Mouse (Mus musculus) neural tube, embryonic 10.5 days (tissue): ENCODE measurements around the gene Gipc1.

Experiments used
- DNase-seq: peaks from one replicate; pipeline ENCODE4 v3.0.0-alpha.2; 2017; ENCODE audit warnings: low spot score; ENCODE audit errors: extremely low spot score

Gipc1 gene

GRCm38 (mm10) chr8:83648031-83648430 lies 4.4 kb upstream of the Gipc1 start:
- no peak for DNase-seq

GRCm38 (mm10) chr8:83649699-83650098 lies 2.8 kb upstream of the Gipc1 start:
- no peak for DNase-seq

GRCm38 (mm10) chr8:83652744-83653661 lies 526 bp downstream of the Gipc1 start:
- DNase-seq: peak; percentile 33

DNA sequence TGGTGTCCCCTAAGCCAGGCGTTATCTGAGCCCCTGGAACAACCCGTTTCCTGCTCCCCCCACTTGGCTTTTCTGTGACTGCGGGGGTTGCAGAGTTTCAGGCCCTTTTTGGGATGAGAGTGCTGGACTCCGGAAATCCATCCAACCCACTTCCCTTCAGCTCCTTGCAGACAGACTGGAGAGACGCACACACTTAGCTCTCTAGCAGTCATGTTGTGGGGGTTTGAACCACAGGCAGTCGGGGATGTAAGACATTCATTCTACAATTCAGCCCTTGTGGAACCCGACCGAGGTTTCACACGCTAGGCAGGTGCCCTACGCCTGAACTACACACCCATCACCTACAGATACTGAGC lies 1.2 kb downstream of the Gipc1 start:
- no peak for DNase-seq

DNA sequence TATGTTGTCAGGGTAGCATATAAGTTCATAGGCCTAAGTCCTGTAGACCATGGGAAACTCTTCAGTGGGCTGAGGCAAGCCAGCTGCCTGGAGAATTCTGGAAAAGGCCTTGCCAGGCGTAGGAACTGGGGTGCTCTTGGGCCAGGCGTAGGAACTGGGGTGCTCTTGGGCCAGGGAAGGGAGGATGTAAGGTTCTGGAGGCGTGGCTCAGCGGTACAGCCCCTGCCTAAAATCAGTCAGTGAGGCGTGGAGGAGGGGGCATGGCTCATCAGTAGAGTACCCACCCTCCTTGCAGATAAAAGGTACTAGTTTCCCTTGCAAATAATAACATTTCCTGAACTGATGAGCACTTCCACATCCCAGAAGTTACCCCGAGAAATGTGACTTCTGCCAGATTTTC lies 2.2 kb downstream of the Gipc1 start:
- no peak for DNase-seq

GRCm38 (mm10) chr8:83656043-83656442 lies 3.6 kb downstream of the Gipc1 start:
- no peak for DNase-seq

DNA sequence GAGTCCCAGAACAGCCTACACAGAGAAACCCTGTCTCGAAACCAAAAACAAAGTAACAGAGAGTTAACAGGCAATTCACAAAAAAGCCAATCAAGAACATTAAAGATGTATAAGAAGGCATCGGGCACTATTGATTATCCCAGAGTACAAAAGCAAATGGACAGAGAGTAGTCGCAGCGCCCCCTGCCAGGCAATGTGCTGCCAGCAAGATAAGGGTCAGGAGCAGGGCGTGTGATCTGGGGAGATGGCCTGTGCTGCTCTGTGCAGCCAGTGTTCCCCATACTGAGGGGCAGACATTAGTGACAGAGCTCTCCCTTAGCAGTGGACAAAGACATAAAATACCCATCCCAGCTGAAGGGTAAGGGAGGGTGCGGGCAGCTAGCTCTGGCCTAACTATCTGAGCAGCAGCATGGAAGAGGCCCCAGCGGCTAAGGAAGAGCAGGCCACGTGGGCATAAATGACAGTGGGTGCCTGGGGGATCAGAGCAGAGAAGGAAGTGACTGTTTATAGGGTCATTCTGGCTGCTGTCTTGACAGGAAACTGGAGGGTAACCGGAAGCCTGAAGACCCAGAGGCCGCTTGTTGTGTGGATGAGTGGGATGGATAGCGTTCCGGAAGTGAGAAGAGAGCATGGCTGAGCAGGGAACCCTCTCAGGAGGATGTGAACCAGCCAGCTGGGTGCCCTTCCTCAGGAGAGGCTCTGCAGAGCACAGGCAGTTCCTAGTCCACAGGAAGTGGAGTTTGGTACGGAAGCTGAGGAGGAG lies 4.2 kb downstream of the Gipc1 start:
- DNase-seq: no peak

DNA sequence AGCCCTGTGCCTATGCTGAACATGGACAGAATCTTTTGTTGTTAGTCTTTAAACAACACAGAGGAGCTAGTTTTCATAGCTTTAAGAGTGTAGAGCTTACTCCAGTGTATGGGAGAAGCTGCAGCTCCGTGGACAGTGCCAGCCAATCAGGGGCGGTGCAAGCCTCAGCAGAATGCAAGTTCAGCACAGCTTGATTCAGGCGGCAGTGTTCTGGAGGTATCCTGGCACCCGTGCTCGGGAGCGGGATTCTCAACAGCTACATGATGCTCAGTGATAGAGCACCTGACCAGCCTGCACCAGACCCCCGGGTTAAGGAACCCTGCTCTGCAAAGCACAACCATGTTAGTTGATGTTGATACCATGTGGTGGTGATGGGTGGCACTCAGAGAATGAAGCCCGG lies 8.1 kb downstream of the Gipc1 start:
- peak; percentile 34 for DNase-seq

DNA sequence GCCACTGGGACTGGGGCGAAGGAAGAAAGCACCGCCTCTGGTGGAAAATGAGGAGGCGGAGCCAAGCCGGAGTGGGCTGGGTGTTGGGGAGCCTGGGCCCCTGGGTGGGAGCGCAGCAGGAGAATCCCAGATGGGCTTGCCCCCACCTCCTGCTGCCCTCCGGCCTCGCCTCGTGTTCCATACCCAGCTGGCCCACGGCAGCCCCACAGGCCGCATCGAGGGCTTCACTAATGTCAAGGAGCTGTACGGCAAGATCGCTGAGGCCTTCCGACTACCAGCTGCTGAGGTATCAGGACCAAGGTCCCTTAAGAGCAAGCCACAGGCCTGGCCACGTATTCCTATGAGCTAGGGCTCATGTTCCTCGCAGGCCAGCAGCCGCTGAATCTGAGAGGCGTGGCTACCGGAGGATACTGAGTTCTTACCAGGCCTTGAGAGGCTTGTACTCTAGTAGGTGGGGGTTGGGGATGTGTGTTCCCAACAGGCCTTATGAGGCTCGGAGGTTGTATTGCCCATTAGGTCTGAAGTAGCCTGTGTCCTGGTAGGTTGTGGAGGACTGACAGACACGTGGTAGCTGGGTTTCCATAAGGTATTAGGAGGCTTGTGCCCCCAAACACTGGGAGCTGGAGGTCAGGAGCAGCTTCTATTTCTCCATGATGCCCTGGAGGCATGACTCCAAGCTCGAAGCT lies 8.7 kb downstream of the Gipc1 start:
- no peak for DNase-seq

DNA sequence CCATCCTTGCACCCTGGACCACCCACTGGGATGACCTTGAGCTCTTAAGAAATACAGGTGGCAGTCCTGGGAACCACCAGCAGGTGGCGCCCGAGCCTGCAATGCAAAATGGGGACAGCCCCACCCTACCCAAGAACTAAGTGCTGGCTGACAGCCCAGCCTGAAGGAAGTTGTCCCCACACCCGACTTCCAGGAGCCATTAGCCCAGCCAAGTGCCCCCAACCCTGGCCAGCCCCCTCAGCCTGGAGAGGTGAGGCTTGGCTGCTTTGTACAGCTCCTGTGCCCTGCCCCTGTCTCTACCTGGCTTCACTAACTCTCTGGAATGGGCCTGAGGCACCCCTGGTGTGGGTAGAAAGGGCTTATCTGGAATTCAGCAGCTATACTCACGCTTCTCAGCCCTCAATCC lies 9.9 kb downstream of the Gipc1 start:
- DNase-seq: peak; percentile 90

DNA sequence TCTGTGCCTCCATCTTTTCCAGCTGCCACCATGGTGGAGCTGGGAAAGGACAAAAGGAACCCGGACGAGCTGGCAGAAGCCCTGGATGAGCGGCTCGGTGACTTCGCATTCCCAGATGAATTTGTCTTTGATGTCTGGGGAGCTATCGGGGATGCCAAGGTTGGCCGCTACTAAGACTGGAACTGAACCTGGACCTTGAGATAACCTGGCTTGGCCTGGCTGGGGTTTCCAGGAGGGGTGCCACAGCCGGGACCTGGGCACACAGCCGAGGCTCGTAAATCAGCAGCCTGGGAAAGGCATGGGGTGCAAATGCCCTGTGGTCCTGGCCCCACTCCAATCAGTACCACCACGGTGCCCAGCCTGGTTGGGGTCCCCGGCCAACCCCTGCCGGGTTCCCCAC lies 11.6 kb downstream of the Gipc1 start:
- DNase-seq: no peak

- DNase-seq: no peak
These were observed 12.6 kb downstream of the Gipc1 start for GRCm38 (mm10) chr8:83664931-83665625.

DNA sequence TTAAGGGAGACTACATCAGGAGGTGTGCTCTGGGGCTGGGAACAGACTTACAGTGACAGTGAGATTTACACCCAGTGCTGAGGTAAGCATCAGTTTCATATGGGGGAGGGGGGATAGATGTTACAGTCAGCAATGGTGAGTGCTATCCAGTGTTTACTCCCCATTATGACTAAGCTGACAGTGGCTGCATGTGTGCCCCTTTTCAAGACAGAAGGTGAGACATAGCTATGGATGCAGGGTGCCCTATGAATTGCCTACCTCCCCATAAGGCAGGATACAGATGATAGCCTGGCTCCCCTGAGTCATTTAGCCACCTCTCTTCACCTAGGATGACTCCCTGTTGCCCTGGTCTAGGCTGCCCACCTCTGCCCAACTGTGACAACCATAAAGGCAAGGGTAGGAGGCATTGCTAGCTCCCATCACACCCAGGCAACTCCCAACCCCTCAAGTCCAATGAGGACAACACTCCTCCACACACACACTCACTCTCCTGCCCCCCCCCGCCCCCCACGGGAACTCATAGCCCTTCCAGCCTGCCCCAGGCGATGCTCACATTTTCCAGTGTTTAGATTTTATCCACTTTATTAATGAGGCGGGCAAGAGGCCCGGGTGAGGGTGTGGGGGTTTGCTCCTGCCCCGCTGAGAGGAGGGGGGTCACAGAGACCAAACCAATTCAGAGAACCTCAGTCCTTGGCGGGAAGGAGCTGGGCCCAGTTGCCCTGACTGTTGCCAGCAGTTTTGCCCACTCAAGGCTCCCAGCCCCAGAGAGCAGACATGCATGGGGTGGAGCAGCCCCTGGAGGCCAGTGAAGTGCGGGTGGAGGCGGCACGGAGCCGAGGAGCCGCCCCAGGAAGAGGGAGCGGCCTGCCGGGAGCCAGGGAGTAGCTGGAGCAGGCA lies 13.7 kb downstream of the Gipc1 start, which contains the start of gene Ptger1:
Gene Ptger1, plus strand, starts transcription at position 710 of the 897 bp plus-strand sequence.
- peak; percentile 18 for DNase-seq

DNA sequence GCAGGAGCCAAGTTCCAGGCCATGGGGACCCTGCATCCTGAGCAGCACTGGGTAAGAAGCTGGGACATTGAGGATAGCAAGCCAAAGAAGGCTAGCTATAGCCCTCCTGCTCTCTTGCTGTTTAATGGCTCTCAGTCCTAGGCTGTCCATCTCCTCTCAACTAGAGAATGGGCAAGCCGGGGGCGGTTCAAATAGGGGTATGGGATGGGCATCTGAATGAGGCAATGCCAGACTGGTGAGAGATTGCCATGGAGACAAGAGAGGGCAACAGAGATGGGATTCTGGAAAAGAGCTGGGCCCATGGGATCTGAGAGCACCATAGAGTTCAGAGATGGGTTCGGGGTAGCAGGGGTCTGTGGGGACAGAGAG lies 14.4 kb downstream of the Gipc1 start:
- peak; percentile 20 for DNase-seq

DNA sequence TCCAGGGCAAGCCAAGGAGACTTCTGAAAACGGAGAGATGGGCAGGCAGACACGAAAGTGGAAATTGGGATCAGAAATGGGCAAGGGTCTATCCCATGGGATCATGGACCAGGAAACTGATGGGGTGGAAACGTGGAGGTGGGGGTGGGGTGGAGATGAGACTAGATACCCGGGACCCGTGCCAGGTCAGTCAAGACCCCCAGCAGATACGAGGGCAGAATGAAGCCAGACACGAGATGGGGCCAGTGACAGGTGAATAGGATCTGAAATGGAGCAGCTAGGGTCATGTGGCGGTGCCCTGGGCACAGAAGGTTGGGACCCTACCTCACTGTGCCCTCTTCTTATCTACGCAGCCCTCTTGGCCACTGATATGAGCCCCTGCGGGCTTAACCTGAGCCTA lies 15.0 kb downstream of the Gipc1 start:
- peak; percentile 20 for DNase-seq

DNA sequence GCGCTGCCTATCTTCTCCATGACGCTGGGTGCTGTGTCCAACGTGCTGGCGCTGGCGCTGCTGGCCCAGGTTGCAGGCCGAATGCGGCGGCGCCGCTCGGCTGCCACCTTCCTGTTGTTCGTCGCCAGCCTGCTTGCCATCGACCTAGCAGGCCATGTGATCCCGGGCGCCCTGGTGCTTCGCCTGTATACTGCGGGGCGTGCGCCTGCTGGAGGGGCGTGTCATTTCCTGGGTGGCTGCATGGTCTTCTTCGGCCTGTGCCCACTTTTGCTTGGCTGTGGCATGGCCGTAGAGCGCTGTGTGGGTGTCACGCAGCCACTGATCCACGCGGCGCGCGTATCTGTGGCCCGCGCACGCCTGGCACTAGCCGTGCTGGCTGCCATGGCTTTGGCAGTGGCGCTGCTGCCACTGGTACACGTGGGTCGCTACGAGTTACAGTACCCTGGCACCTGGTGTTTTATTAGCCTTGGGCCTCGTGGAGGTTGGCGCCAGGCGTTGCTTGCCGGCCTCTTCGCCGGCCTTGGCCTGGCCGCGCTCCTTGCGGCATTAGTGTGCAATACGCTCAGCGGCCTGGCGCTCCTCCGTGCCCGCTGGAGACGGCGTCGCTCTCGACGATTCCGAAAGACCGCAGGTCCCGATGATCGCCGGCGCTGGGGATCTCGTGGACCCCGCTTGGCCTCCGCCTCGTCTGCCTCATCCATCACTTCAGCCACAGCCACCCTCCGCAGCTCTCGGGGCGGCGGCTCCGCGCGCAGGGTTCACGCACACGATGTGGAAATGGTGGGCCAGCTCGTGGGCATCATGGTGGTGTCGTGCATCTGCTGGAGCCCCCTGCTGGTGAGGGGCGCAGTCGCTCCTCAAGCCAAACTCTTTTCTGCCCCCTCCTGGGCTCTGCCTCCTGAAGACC lies 15.8 kb downstream of the Gipc1 start:
- DNase-seq: peak; percentile 82

DNA sequence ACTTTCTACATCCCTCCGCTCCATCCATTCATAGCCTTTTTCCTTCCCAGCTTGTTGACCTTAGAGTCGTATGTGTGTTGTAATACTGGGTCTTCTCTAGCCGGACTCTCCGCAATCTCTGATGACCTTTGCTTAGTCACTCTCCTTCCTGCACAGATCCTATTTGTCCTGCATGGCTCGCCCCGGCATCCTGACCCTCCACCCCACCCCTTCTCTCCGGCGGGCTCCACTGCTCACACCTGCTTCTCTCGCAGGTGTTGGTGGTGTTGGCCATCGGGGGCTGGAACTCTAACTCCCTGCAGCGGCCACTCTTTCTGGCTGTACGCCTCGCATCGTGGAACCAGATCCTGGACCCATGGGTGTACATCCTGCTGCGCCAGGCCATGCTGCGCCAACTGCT lies 16.5 kb downstream of the Gipc1 start:
- DNase-seq: no peak

DNA sequence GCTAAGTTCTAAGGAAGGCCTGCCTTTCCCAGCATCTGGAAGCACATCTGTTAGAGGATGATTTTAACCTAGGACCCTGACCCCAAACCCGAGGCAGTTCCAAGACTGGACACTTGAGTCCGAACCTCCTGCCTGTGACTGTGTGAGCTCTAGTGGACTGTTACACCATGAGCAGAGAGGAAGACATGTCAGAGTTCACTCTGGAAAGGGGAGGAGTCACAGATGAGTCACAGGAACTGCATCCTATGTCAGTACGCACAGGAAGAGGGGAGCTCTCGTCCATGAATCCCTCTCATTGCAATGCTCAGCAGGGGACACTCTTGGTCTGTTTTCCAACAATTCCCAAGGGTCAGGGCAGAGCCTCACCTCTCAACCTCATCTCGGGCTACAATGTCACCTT lies 20.5 kb downstream of the Gipc1 start:
- no peak for DNase-seq

DNA sequence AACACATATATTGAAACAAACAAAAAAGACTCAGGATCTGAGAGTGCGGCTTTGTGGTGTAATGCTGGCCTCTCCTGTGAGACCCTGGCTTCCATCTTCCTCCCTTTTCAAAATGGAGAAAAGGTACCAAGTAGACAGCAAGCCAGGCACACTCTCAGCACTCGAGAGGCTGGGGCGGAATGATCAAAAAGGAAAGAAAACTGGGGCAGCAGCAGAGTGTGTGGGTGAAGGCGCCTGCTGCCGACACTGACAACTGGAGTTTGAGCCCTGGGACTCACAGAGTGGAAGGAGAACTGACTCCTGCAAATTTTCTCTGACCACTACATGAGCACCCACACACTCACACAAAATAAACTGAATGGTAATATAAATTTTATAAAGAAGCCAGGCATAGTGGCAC lies 22.0 kb downstream of the Gipc1 start:
- no peak for DNase-seq
